Mouse (Mus musculus) testis, adult 2 months (tissue): ENCODE measurements around the gene Dgkz.

Experiments used
- CTCF ChIP-seq: fragments of 200-500 bp; IDR thresholded peaks from 2 replicates; pipeline ENCODE4 v1.5.1; 2012; ENCODE audit warnings: low read depth, mild to moderate bottlenecking, inconsistent platforms, low read length, moderate library complexity; ENCODE audit not compliant: control insufficient read depth, insufficient read depth, insufficient replicate concordance
- POLR2A ChIP-seq: fragments of 200-500 bp; IDR thresholded peaks from 2 replicates; pipeline ENCODE4 v1.6.1; 2012; ENCODE audit warnings: low read depth, mild to moderate bottlenecking, inconsistent platforms, low read length, moderate library complexity; ENCODE audit not compliant: control insufficient read depth

DNA sequence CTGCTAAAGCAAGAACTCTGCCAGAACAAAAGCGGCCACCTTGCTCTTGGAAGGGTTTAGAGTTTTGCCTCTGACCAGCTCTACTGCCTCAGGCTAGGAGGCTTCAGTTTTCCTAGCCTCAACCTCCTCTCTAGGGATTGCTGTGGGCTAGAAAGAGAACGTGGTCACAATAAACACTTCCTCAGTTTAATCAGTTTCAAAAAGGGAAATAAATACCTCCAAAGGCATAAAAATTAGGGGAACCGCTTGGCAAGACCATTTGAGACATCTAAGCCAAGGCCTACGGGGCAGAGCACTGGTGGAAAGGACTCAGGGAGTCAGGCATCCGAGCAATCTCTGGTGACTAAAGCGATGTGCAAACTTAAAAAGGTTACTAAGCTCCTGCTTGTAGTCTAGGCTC lies 19.8 kb downstream of the Dgkz start:
- TF ChIP-seq POLR2A (no peak), CTCF (no peak)
